Mouse (Mus musculus) limb, embryonic 14.5 days (tissue): ENCODE results near the gene Bub1. TPM values are rescaled to one million over a fixed set of nuclear protein-coding genes. Genes with fewer than 3 reads are reported as not detected.
A peak's percentile ranks its signal among the peaks of the same experiment; 100 is the strongest.

ENCODE experiments used
- ATAC-seq: fragments of 200-750 bp; cut with Nextera tagmentation; 2 replicates; pipeline ENCODE4 v1.8.0; 2017; ENCODE audit warnings: low read depth, moderate number of reproducible peaks, moderate TSS enrichment; ENCODE audit not compliant: low FRiP score
- DNase-seq: peaks from one replicate; pipeline ENCODE4 v3.0.0-alpha.2; 2015; ENCODE audit warnings: low spot score
- H3K27ac ChIP-seq: fragments of 300-500 bp; sonication (generic); replicated peaks from 2 replicates; pipeline ENCODE4 v1.5.1; 2014; ENCODE audit warnings: low read depth, mild to moderate bottlenecking, low read length, moderate library complexity, mixed read lengths
- H3K27me3 ChIP-seq: fragments of 300-500 bp; sonication (generic); 2 replicates; pipeline ENCODE4 v1.6.1; 2014; ENCODE audit warnings: low read length, mixed read lengths; ENCODE audit not compliant: control insufficient read depth, insufficient read depth
- H3K36me3 ChIP-seq: fragments of 300-500 bp; sonication (generic); 2 replicates; pipeline ENCODE4 v1.6.1; 2014; ENCODE audit warnings: mild to moderate bottlenecking, low read length, moderate library complexity, mixed read lengths; ENCODE audit not compliant: control insufficient read depth, insufficient read depth
- H3K4me1 ChIP-seq: fragments of 300-500 bp; sonication (generic); 2 replicates; pipeline ENCODE4 v1.6.1; 2014; ENCODE audit warnings: antibody characterized with exemption, low read length, mixed read lengths; ENCODE audit not compliant: control insufficient read depth, insufficient read depth
- H3K4me2 ChIP-seq: fragments of 300-500 bp; sonication (generic); replicated peaks from 2 replicates; pipeline ENCODE4 v1.6.1; 2014; ENCODE audit warnings: low read depth, mild to moderate bottlenecking, low read length, moderate library complexity; ENCODE audit not compliant: severe bottlenecking
- H3K4me3 ChIP-seq: fragments of 300-500 bp; sonication (generic); replicated peaks from 2 replicates; pipeline ENCODE4 v1.5.1; 2014; ENCODE audit warnings: low read length
- H3K9ac ChIP-seq: fragments of 300-500 bp; sonication (generic); 2 replicates; pipeline ENCODE4 v1.6.1; 2014; ENCODE audit warnings: mild to moderate bottlenecking, low read depth, low read length, moderate library complexity; ENCODE audit not compliant: severe bottlenecking
- H3K9me3 ChIP-seq: fragments of 300-500 bp; sonication (generic); 2 replicates; pipeline ENCODE4 v1.6.1; 2016; ENCODE audit warnings: low read length; ENCODE audit not compliant: control insufficient read depth
- POLR2A ChIP-seq: fragments of 200-500 bp; IDR thresholded peaks from 2 replicates; pipeline ENCODE4 v1.8.0; 2012; ENCODE audit warnings: inconsistent platforms, mild to moderate bottlenecking, moderate library complexity, borderline replicate concordance; ENCODE audit not compliant: insufficient read depth, insufficient read length; ENCODE audit errors: extremely low read depth
- WGBS: fragments of 180-500 bp; shearing (Covaris S2); extraction: QIAGEN DNeasy Blood & Tissue Kit; methylation state at CpG from one replicate; pipeline ENCODE4 v1.1.7; 2014; 5-methylcytosine and 5-hydroxymethylcytosine counted together
- polyA plus RNA-seq, 2 experiments: library from polyadenylated mRNA; depleted of rRNA in 1 of 2; stranded (reverse) in 1 of 2; unstranded in 1 of 2; fragments of >200 nt; fragmentation: Nextera tagmentation in 1 of 2; extraction: Ambion mirVana in 1 of 2; gene quantifications; 2 replicates each; pipeline versions ENCODE4 v1.2.1 to v1.2.3; 2012 to 2014

Gene Bub1
- polyA plus RNA-seq, 2 experiments, result 17.3 to 28.4 TPM

GRCm38 (mm10) chr2:127774578-127774941 lies 57.1 kb downstream of the Bub1 start:
- Histone ChIP-seq H3K27me3 (no peaks in the 10 kb centered on the region), H3K9ac (no peak overlapping the region), H3K27ac (no peak overlapping the region), H3K4me1 (no peaks in the 10 kb centered on the region), H3K4me2 (no peak overlapping the region), H3K9me3 (no peaks in the 10 kb centered on the region), H3K36me3 (peaks cover 44% of the 10 kb centered on the region), H3K4me3 (no peak overlapping the region)
- WGBS, result 89% methylated on average over 1 of the region's 1 CpGs
- no peak for DNase-seq
- no peak for TF ChIP-seq POLR2A
- no peak for ATAC-seq

GRCm38 (mm10) chr2:127773938-127774577 lies 57.6 kb downstream of the Bub1 start:
- no peak for ATAC-seq
- no peak overlapping the region for H3K4me3 ChIP-seq
- no peak for TF ChIP-seq POLR2A
- no peaks in the 10 kb centered on the region for H3K27me3 ChIP-seq
- H3K4me1 ChIP-seq, result no peaks in the 10 kb centered on the region
- H3K4me2 ChIP-seq, result no peak overlapping the region
- DNase-seq, result no peak
- no peak overlapping the region for H3K9ac ChIP-seq
- H3K9me3 ChIP-seq, result no peaks in the 10 kb centered on the region
- no peak overlapping the region for H3K27ac ChIP-seq
- 63% methylated on average over 15 of the region's 15 CpGs for WGBS
- H3K36me3 ChIP-seq, result peaks cover 43% of the 10 kb centered on the region

GRCm38 (mm10) chr2:127761587-127761986 lies 70.1 kb downstream of the Bub1 start:
- Histone ChIP-seq H3K27me3 (no peaks in the 10 kb centered on the region), H3K9me3 (no peaks in the 10 kb centered on the region), H3K9ac (peak overlapping the region; percentile 12; the same call in 1 of the 2 replicates), H3K4me2 (no peak overlapping the region), H3K27ac (no peak overlapping the region), H3K4me3 (no peak overlapping the region), H3K36me3 (peaks cover 38% of the 10 kb centered on the region), H3K4me1 (no peaks in the 10 kb centered on the region)
- 85% methylated on average over 5 of the region's 5 CpGs for WGBS
- no peak for TF ChIP-seq POLR2A
- no peak for ATAC-seq
- no peak for DNase-seq

- no peak for DNase-seq
- Histone ChIP-seq H3K4me3 (no peak overlapping the region), H3K4me1 (no peaks in the 10 kb centered on the region), H3K36me3 (peaks cover 38% of the 10 kb centered on the region), H3K27ac (no peak overlapping the region), H3K27me3 (no peaks in the 10 kb centered on the region), H3K9ac (no peak overlapping the region), H3K9me3 (no peaks in the 10 kb centered on the region), H3K4me2 (no peak overlapping the region)
- ATAC-seq, result no peak
- TF ChIP-seq POLR2A, result no peak
- 76% methylated on average over 10 of the region's 10 CpGs for WGBS
These were observed 71.2 kb downstream of the Bub1 start for GRCm38 (mm10) chr2:127760429-127761000.

GRCm38 (mm10) chr2:127760014-127760413 lies 71.7 kb downstream of the Bub1 start:
- TF ChIP-seq POLR2A, result no peak
- Histone ChIP-seq H3K9ac (no peak overlapping the region), H3K9me3 (no peaks in the 10 kb centered on the region), H3K27ac (no peak overlapping the region), H3K27me3 (no peaks in the 10 kb centered on the region), H3K4me1 (no peaks in the 10 kb centered on the region), H3K4me2 (no peak overlapping the region), H3K4me3 (no peak overlapping the region), H3K36me3 (peaks cover 33% of the 10 kb centered on the region)
- 89% methylated on average over 6 of the region's 6 CpGs for WGBS
- no peak for DNase-seq
- ATAC-seq, result no peak
